Mouse (Mus musculus): ENCODE data around the gene Mocs1.

The Mocs1 gene

GRCm38 (mm10) chr17:49428239-49428688 lies at the start of gene Mocs1:
Mocs1 (plus strand) TSS chr17:49428362.
- peak; percentile 98 for DNase-seq (ENCODE audit: low spot score)

DNA sequence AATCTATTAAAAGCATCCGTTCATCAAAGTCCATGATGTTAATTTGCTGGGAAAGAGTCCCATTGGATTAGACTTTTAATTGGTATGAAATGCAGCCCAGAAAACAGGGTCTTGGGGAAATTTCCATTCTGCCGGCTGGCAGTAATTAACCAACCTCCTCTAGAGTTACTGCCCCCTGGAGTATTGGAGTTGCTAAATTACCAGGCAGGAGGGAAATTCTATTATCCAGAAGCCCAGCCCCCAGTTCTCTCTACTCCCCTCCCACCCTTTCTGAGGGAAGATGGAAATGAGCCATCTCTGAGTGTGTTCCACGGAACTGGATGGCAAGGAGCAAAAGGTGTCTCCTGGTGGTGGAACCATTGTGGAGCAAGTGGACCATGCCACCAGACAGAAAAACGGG lies 48.5 kb upstream of the Mocs1 start:
- DNase-seq (ENCODE audit: low spot score) = no peak

DNA sequence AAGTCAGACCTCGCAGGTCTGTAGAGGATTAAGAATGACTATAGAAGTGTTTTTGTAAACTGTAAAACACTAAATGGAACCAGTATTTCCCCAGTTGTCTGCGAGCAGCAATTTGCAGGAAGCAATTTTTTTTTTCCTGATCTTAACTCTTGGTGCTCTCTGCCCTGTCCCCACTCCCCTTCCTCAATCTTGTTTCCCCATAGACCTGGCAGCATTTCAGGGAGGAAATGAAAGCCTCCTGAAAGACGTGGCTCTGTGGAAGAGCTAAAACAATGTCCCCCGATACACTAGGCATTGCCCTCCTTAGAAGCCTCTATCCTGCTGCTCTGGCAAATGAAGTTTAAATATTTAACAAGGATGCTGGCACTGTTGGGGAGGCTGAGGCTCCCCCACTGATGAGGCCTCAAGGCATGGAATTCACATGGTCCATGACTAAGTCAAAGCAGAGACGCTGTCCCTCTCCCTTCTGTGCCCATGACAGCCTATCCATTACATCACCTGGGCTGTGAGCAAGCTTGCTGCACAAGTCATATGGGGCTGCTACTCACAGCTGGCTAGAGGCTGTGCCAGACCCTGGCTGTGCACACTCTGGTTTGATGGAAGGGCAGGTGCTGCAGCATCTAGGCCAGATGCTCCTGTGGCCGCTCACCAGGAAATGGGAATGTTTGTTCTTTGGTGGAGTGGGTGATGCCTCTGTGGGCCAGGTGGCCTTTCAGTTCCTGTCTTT lies 43.8 kb upstream of the Mocs1 start:
- peak; percentile 24 for DNase-seq (ENCODE audit: low spot score)

GRCm38 (mm10) chr17:49387741-49388140 lies 40.4 kb upstream of the Mocs1 start:
- no peak for DNase-seq (ENCODE audit: low spot score)

- no peak for DNase-seq (ENCODE audit: low spot score)
Observed at GRCm38 (mm10) chr17:49392751-49393150, 35.4 kb upstream of the Mocs1 start.

GRCm38 (mm10) chr17:49394836-49395235 lies 33.3 kb upstream of the Mocs1 start:
- DNase-seq (ENCODE audit: low spot score) = no peak

DNA sequence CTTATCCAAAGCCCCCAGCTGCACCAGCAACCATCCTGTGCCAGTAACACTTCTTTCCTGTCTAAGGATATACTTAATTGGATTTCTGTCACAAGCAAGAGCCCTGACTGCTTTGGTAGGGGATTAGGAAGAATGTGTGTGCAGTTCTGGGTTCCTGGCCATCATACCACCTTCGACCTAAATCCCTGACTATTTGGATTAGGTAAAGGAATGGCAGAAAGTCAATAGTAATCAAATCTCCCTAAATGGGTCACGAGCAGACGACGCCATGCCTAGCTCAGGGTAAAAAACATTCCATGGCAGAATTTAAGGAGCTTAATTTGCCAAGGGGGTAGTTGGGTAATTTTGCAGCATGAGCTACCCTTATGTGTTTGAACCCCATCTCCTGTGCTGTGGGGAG lies 28.6 kb upstream of the Mocs1 start:
- DNase-seq (ENCODE audit: low spot score) = no peak

GRCm38 (mm10) chr17:49400130-49400529 lies 28.0 kb upstream of the Mocs1 start:
- peak; percentile 81 for DNase-seq (ENCODE audit: low spot score)

- no peak for DNase-seq (ENCODE audit: low spot score)
Observed at GRCm38 (mm10) chr17:49403151-49403550, 25.0 kb upstream of the Mocs1 start.

DNA sequence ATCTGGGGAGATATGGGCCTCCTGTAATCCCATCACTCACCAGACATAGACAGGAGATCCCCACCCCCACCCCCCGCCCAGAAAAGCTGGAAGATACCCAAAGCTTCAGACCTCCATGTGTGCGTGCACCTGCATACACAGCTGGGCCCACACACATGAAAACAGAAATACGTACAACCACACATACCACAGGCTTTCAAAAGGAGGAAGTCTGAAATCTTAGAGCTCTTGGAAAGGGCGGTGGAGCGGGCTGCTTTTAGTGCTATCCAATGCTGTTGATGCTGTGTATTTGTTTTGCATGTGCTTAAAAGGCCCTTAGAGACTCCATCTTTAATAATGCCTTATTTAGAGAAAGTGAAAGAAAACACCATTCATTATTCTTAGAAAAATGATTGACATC lies 22.2 kb upstream of the Mocs1 start:
- DNase-seq (ENCODE audit: low spot score) = no peak

DNA sequence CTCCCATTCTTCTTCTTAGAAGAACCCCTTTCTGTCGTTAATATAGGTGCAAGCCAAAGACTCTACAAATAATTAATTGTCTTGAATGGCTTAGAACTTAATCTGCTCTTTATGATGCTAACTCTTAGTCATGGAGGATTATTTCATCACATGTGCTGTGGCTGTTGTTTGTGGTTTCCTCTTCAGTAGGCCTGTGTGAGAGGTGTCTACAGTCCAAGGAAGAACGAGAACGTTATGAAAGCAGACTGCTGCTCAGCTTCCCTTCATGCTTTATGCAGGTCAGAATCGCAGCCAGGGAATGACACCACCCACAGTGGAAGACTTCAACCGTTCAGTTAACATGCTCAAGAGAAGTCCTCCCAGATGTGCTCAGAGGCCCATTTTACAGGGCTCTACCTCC lies 15.2 kb upstream of the Mocs1 start:
- DNase-seq (ENCODE audit: low spot score) = no peak

DNA sequence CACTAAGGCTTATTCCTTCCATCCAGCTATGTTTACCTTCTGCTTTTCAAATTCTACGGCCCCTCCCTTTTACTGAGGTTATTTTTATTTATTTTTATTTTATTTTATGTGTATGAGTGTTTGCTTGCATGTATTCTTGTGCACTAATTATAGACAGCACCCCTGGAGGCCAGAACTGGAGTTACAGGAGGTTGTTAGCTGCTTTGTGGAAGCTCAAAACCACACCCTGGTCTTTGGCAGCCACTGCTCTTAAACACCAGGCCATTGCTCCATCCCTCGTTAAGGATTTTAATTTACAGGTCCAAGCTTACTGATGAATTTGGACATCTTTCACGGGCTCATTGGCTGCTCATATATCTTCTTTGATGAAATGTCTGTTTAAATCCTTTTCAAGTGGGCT lies 14.6 kb upstream of the Mocs1 start:
- peak; percentile 26 for DNase-seq (ENCODE audit: low spot score)

GRCm38 (mm10) chr17:49416228-49416627 lies 11.9 kb upstream of the Mocs1 start:
- no peak for DNase-seq (ENCODE audit: low spot score)

- DNase-seq (ENCODE audit: low spot score) = no peak
Observed at GRCm38 (mm10) chr17:49419813-49420212, 8.3 kb upstream of the Mocs1 start.

- no peak for DNase-seq (ENCODE audit: low spot score)
Observed at GRCm38 (mm10) chr17:49422286-49423066, 5.7 kb upstream of the Mocs1 start.

GRCm38 (mm10) chr17:49423067-49423325 lies 5.2 kb upstream of the Mocs1 start:
- no peak for DNase-seq (ENCODE audit: low spot score)

DNA sequence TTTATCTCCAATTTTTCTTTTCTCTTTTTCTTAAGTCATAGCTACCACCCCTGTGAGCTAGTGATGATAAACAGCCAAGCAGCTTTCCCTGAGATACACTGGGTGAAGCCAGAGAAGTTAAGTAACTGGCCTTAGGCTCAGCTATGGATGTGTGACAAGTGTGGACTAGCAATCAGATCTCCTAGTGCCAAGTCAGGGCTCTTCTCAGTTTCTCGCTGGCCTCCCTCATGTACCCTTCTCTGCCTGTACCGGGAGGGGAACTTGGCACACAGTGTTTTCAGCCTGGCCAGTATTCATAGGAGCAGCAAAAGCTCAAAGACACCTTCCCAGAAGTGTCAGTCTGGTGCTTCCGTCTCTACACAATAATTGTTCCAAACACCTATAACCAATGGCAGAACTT lies 4.3 kb upstream of the Mocs1 start:
- no peak for DNase-seq (ENCODE audit: low spot score)

GRCm38 (mm10) chr17:49427631-49428238 lies 427 bp upstream of the Mocs1 start:
- DNase-seq (ENCODE audit: low spot score) = peak; percentile 54

GRCm38 (mm10) chr17:49428751-49429415 lies 721 bp downstream of the Mocs1 start:
- DNase-seq (ENCODE audit: low spot score) = no peak

- DNase-seq (ENCODE audit: low spot score) = no peak
Observed at GRCm38 (mm10) chr17:49429471-49430129, 1.4 kb downstream of the Mocs1 start.

- DNase-seq (ENCODE audit: low spot score) = no peak
Observed at GRCm38 (mm10) chr17:49430136-49430535, 2.0 kb downstream of the Mocs1 start.

- no peak for DNase-seq (ENCODE audit: low spot score)
Observed at GRCm38 (mm10) chr17:49431176-49431575, 3.0 kb downstream of the Mocs1 start.

Measured in embryo, embryonic 10 days (tissue).